Comparison of ENCODE assay signal across 16 mouse cellular contexts in genomic region chr2:161331850-161332365, GRCm38 (mm10).
DNase-seq lines count a peak whose midpoint lies in the region; ATAC-seq and TF ChIP-seq lines count a peak whose summit lies in the region.
"Had no signal": no experiment of that assay in that cellular context is flagged by ENCODE, and none has a peak within 500 bp of the region (broad histone marks: within the 10 kb centered on the region; RNA-seq: fewer than 3 reads in every experiment).

No protein-coding gene starts in this region.

- H3K4me2 ChIP-seq in forebrain, embryonic 14.5 days (ENCODE audit: low read length): no peak overlapping the region
- no peak overlapping the region for H3K4me2 ChIP-seq in forebrain, embryonic 13.5 days
- H3K4me2 ChIP-seq: liver, embryonic 11.5 days; midbrain, embryonic 12.5 days had no signal

- no peak for TF ChIP-seq POLR2A in heart, adult 2 months (IDR thresholded peaks at IDR 0.05; ENCODE audit: insufficient read depth, low read depth, low read length)

- no peak overlapping the region for H3K9ac ChIP-seq in forebrain, embryonic 14.5 days (ENCODE audit: low read length)
- H3K9ac ChIP-seq in forebrain, embryonic 13.5 days: no peak overlapping the region
- H3K9ac ChIP-seq in heart, adult 2 months (ENCODE audit: low read depth, low read length): no peak overlapping the region
- H3K9ac ChIP-seq: midbrain, embryonic 12.5 days had no signal

- 66% methylated on average over 10 of the region's 10 CpGs for WGBS in forebrain, embryonic 14.5 days
- WGBS in forebrain, embryonic 13.5 days: 82% methylated on average over 10 of the region's 10 CpGs
- 78% methylated on average over 10 of the region's 10 CpGs for WGBS in heart, adult 2 months

- peak; percentile 60 for DNase-seq in forebrain, embryonic 14.5 days (ENCODE audit: low spot score)
- DNase-seq in heart, adult 11 months: peak; percentile 55
- no peak for DNase-seq in heart, adult 2 months
- DNase-seq in brain, adult 2 months (ENCODE audit: low read depth, low spot score): peak; percentile 59
- DNase-seq in lung, postnatal 14 days: peak; percentile 17
- no peak for DNase-seq in thymus, postnatal 4 days
- DNase-seq in layer of hippocampus, adult 11-12 months (ENCODE audit: low spot score): no peak
- DNase-seq: adrenal gland, adult 8-10 months; cerebellum, adult 8-10 months; heart, adult 18-20 months had no signal

- H3K4me1 ChIP-seq in forebrain, embryonic 14.5 days (ENCODE audit: control insufficient read depth, insufficient read depth, low read length): peaks cover 5% of the 10 kb centered on the region
- peaks cover 6% of the 10 kb centered on the region for H3K4me1 ChIP-seq in forebrain, embryonic 13.5 days
- no peaks in the 10 kb centered on the region for H3K4me1 ChIP-seq in heart, adult 2 months (ENCODE audit: control insufficient read depth, insufficient read depth, low read length)
- H3K4me1 ChIP-seq: hindbrain, embryonic 10.5 days had no signal

- H3K79me2 ChIP-seq in heart, adult 2 months (replicated peaks; ENCODE audit: control insufficient read depth, insufficient read depth, low read length): no peaks in the 10 kb centered on the region

- H3K36me3 ChIP-seq in forebrain, embryonic 14.5 days (ENCODE audit: control insufficient read depth, insufficient read depth, low read length): no peaks in the 10 kb centered on the region
- no peaks in the 10 kb centered on the region for H3K36me3 ChIP-seq in forebrain, embryonic 13.5 days (ENCODE audit: poor library complexity, severe bottlenecking)
- no peaks in the 10 kb centered on the region for H3K36me3 ChIP-seq in heart, adult 2 months (ENCODE audit: control insufficient read depth, insufficient read depth, low read length)
- H3K36me3 ChIP-seq: hindbrain, embryonic 10.5 days; midbrain, embryonic 12.5 days had no signal

- intact Hi-C loops in heart, adult 2 months (cut with DNase I): no loop called here

- no peaks in the 10 kb centered on the region for H3K27me3 ChIP-seq in forebrain, embryonic 14.5 days (replicated peaks; ENCODE audit: control insufficient read depth, insufficient read depth, low read length)
- no peaks in the 10 kb centered on the region for H3K27me3 ChIP-seq in forebrain, embryonic 13.5 days
- H3K27me3 ChIP-seq in heart, adult 2 months (ENCODE audit: control insufficient read depth, insufficient read depth, low read length): 0 out of 2 replicates have a peak, but pooled peaks cover 1% of the 10 kb centered on the region
- H3K27me3 ChIP-seq: CH12.LX had no signal

- no peak for TF ChIP-seq CTCF in heart, adult 2 months (IDR thresholded peaks at IDR 0.05)

- H3K27ac ChIP-seq in forebrain, embryonic 14.5 days (ENCODE audit: low read depth, low read length): no peak overlapping the region
- no peak overlapping the region for H3K27ac ChIP-seq in forebrain, embryonic 13.5 days
- H3K27ac ChIP-seq in heart, adult 2 months: no peak overlapping the region
- H3K27ac ChIP-seq: hindbrain, embryonic 10.5 days; midbrain, embryonic 12.5 days had no signal

- no peaks in the 10 kb centered on the region for H3K9me3 ChIP-seq in forebrain, embryonic 14.5 days (replicated peaks; ENCODE audit: control insufficient read depth, low read length)
- H3K9me3 ChIP-seq in forebrain, embryonic 13.5 days (replicated peaks): 0 out of 2 replicates have a peak, but pooled peaks cover 2% of the 10 kb centered on the region
- H3K9me3 ChIP-seq: hindbrain, embryonic 10.5 days; midbrain, embryonic 12.5 days had no signal

- TF ChIP-seq EP300 in heart, adult 2 months (IDR thresholded peaks at IDR 0.05; ENCODE audit: insufficient read depth, low read depth, low read length): no peak

- H3K4me3 ChIP-seq in forebrain, embryonic 14.5 days (ENCODE audit: low read depth, low read length): no peak overlapping the region
- H3K4me3 ChIP-seq in forebrain, embryonic 13.5 days: no peak overlapping the region
- H3K4me3 ChIP-seq in heart, adult 2 months: no peak overlapping the region
- H3K4me3 ChIP-seq: hindbrain, embryonic 10.5 days; midbrain, embryonic 12.5 days had no signal

- peak; percentile 42; the same call in 1 of the 2 replicates for ATAC-seq in forebrain, embryonic 14.5 days
- ATAC-seq in forebrain, embryonic 13.5 days: no peak
- ATAC-seq: inflammation-experienced regulatory T-cells, adult 6 months had no signal

Comparison
In these comparisons a context has a peak if more than half of its experiments do, and no peak if none do; other contexts are left out.
1. DNase-seq: peak in forebrain, embryonic 14.5 days (single experiment), heart, adult 11 months (single experiment), brain, adult 2 months (single experiment) and lung, postnatal 14 days (single experiment); none in heart, adult 2 months (0 of 2), thymus, postnatal 4 days (single experiment) and layer of hippocampus, adult 11-12 months (single experiment).